In genomic region chr17:24203611-24204534, GRCm38 (mm10) we compare ENCODE assay signal across 8 mouse cellular contexts. TPM values are rescaled to one million over a fixed set of nuclear protein-coding genes. Genes with fewer than 3 reads are reported as not detected.
DNase-seq lines count a peak whose midpoint lies in the region; ATAC-seq and TF ChIP-seq lines count a peak whose summit lies in the region.
"Had no signal": no experiment of that assay in that cellular context is flagged by ENCODE, and none has a peak within 500 bp of the region (broad histone marks: within the 10 kb centered on the region; RNA-seq: fewer than 3 reads in every experiment).

No protein-coding gene starts in this region.

- DNase-seq in limb, embryonic 10.5 days (ENCODE audit: low spot score): no peak
- DNase-seq in testis, postnatal 10 days (ENCODE audit: low spot score): no peak
- no peak for DNase-seq in natural killer cell, adult 2 months (ENCODE audit: low spot score in 2 of 2)
- DNase-seq: kidney, postnatal 25 days had no signal

- H3K36me3 ChIP-seq in limb, embryonic 12.5 days: peaks cover 9% of the 10 kb centered on the region; the same call in 1 of the 2 replicates
- peaks cover 4% of the 10 kb centered on the region; the same call in 1 of the 2 replicates for H3K36me3 ChIP-seq in limb, embryonic 10.5 days
- H3K36me3 ChIP-seq in embryonic facial prominence, embryonic 15.5 days: no peaks in the 10 kb centered on the region
- no peaks in the 10 kb centered on the region for H3K36me3 ChIP-seq in intestine, embryonic 16.5 days (ENCODE audit: control insufficient read depth, insufficient read depth, low read length)
- H3K36me3 ChIP-seq in small intestine, adult 2 months (ENCODE audit: control insufficient read depth, insufficient read depth, low read length): no peaks in the 10 kb centered on the region

- H3K9me3 ChIP-seq in limb, embryonic 12.5 days: no peaks in the 10 kb centered on the region
- no peaks in the 10 kb centered on the region for H3K9me3 ChIP-seq in limb, embryonic 10.5 days (replicated peaks)
- H3K9me3 ChIP-seq in embryonic facial prominence, embryonic 15.5 days (replicated peaks): no peaks in the 10 kb centered on the region
- no peaks in the 10 kb centered on the region for H3K9me3 ChIP-seq in intestine, embryonic 16.5 days (ENCODE audit: control insufficient read depth, low read length)

- peak overlapping the region; percentile 65 for H3K4me3 ChIP-seq in limb, embryonic 12.5 days (replicated peaks)
- H3K4me3 ChIP-seq in limb, embryonic 10.5 days: no peak overlapping the region
- H3K4me3 ChIP-seq in embryonic facial prominence, embryonic 15.5 days (replicated peaks): peak overlapping the region; percentile 72; the same call in 1 of the 2 replicates
- H3K4me3 ChIP-seq in intestine, embryonic 16.5 days (ENCODE audit: low read length): peak overlapping the region; percentile 66; the same call in 1 of the 2 replicates
- no peak overlapping the region for H3K4me3 ChIP-seq in small intestine, adult 2 months (ENCODE audit: low read depth, low read length)

- peaks cover 23% of the 10 kb centered on the region for H3K27me3 ChIP-seq in limb, embryonic 12.5 days
- H3K27me3 ChIP-seq in limb, embryonic 10.5 days (ENCODE audit: low read depth, poor library complexity, severe bottlenecking): peaks cover 22% of the 10 kb centered on the region
- H3K27me3 ChIP-seq in embryonic facial prominence, embryonic 15.5 days: no peaks in the 10 kb centered on the region
- peaks cover 7% of the 10 kb centered on the region; the same call in 1 of the 2 replicates for H3K27me3 ChIP-seq in intestine, embryonic 16.5 days (replicated peaks; ENCODE audit: control insufficient read depth, insufficient read depth, low read length)
- peaks cover 14% of the 10 kb centered on the region; the same call in 1 of the 2 replicates for H3K27me3 ChIP-seq in small intestine, adult 2 months (ENCODE audit: control insufficient read depth, insufficient read depth, low read length)

- peaks cover 54% of the 10 kb centered on the region for H3K4me1 ChIP-seq in limb, embryonic 12.5 days (replicated peaks)
- H3K4me1 ChIP-seq in limb, embryonic 10.5 days: peaks cover 51% of the 10 kb centered on the region
- peaks cover 67% of the 10 kb centered on the region for H3K4me1 ChIP-seq in embryonic facial prominence, embryonic 15.5 days
- H3K4me1 ChIP-seq in intestine, embryonic 16.5 days (ENCODE audit: control insufficient read depth, insufficient read depth, low read length): peaks cover 75% of the 10 kb centered on the region
- peaks cover 54% of the 10 kb centered on the region for H3K4me1 ChIP-seq in small intestine, adult 2 months (ENCODE audit: control insufficient read depth, insufficient read depth, insufficient read length, low read length)

- peak overlapping the region; percentile 95 for H3K4me2 ChIP-seq in limb, embryonic 12.5 days
- peak overlapping the region; percentile 90 for H3K4me2 ChIP-seq in embryonic facial prominence, embryonic 15.5 days (replicated peaks)
- H3K4me2 ChIP-seq in intestine, embryonic 16.5 days (ENCODE audit: low read depth, low read length): peak overlapping the region; percentile 97

- no peak for TF ChIP-seq CTCF in small intestine, adult 2 months (IDR thresholded peaks at IDR 0.05; ENCODE audit: extremely low read depth, insufficient read length, insufficient replicate concordance, low read depth, low read length)

- peak overlapping the region; percentile 79; the same call in 1 of the 2 replicates for H3K9ac ChIP-seq in limb, embryonic 12.5 days (replicated peaks)
- peak overlapping the region; percentile 76; the same call in 1 of the 2 replicates for H3K9ac ChIP-seq in embryonic facial prominence, embryonic 15.5 days
- H3K9ac ChIP-seq in intestine, embryonic 16.5 days (ENCODE audit: low read depth, low read length): peak overlapping the region; percentile 70

- no peak for TF ChIP-seq POLR2A in small intestine, adult 2 months (IDR thresholded peaks at IDR 0.05; ENCODE audit: low read depth, low read length)

- ATAC-seq in limb, embryonic 12.5 days (ENCODE audit: insufficient number of reproducible peaks, insufficient read depth, low FRiP score, low TSS enrichment, low read depth): no peak
- ATAC-seq in embryonic facial prominence, embryonic 15.5 days (ENCODE audit: insufficient number of reproducible peaks, low FRiP score, low TSS enrichment, low read depth): no peak
- no peak for ATAC-seq in intestine, embryonic 16.5 days

- 77% methylated on average over 3 of the region's 3 CpGs for WGBS in limb, embryonic 12.5 days
- WGBS in limb, embryonic 10.5 days: 79% methylated on average over 3 of the region's 3 CpGs
- WGBS in embryonic facial prominence, embryonic 15.5 days: 60% methylated on average over 3 of the region's 3 CpGs
- 56% methylated on average over 3 of the region's 3 CpGs for WGBS in intestine, embryonic 16.5 days
- WGBS in small intestine, adult 2 months: 21% methylated on average over 3 of the region's 3 CpGs

- no peak overlapping the region for H3K27ac ChIP-seq in limb, embryonic 12.5 days
- H3K27ac ChIP-seq in limb, embryonic 10.5 days: no peak overlapping the region
- no peak overlapping the region for H3K27ac ChIP-seq in embryonic facial prominence, embryonic 15.5 days (replicated peaks)
- peak overlapping the region; percentile 72 for H3K27ac ChIP-seq in intestine, embryonic 16.5 days (ENCODE audit: low read length)
- peak overlapping the region; percentile 94 for H3K27ac ChIP-seq in small intestine, adult 2 months (ENCODE audit: insufficient read depth, low read depth, low read length)

RNA-seq across cellular contexts. Expression of gene Tbc1d24, which starts 1.5 kb away (rescaled TPM):
- 6.7 and 9.9 TPM in 2 replicates for polyA plus RNA-seq in limb, embryonic 12.5 days (2016; fragmentation: Nextera tagmentation; extraction: Ambion mirVana)
- polyA plus RNA-seq in limb, embryonic 10.5 days (2016; fragmentation: Nextera tagmentation; extraction: Ambion mirVana): 3.9 and 8.7 TPM in 2 replicates
- 5.5 and 8.6 TPM in 2 replicates for polyA plus RNA-seq in embryonic facial prominence, embryonic 15.5 days (2015; fragmentation: Nextera tagmentation; extraction: Ambion mirVana)
- 5.5 and 6.1 TPM in 2 replicates for polyA plus RNA-seq in intestine, embryonic 16.5 days (2015; fragmentation: Nextera tagmentation; extraction: Ambion mirVana)
- 11.4 and 62.9 TPM in 2 replicates for polyA plus RNA-seq in small intestine, adult 2 months (2012; rRNA removed)

RNA-seq across cellular contexts. Expression of gene Ntn3, which starts 5.5 kb away (rescaled TPM):
- 19.5 and 19.8 TPM in 2 replicates for polyA plus RNA-seq in limb, embryonic 12.5 days (2016; fragmentation: Nextera tagmentation; extraction: Ambion mirVana)
- 6.7 and 10.7 TPM in 2 replicates for polyA plus RNA-seq in limb, embryonic 10.5 days (2016; fragmentation: Nextera tagmentation; extraction: Ambion mirVana)
- polyA plus RNA-seq in embryonic facial prominence, embryonic 15.5 days (2015; fragmentation: Nextera tagmentation; extraction: Ambion mirVana): 10.5 and 11.0 TPM in 2 replicates
- 3.1 and 3.5 TPM in 2 replicates for polyA plus RNA-seq in intestine, embryonic 16.5 days (2015; fragmentation: Nextera tagmentation; extraction: Ambion mirVana)
- 1.3 and 1.6 TPM in 2 replicates for polyA plus RNA-seq in small intestine, adult 2 months (2012; rRNA removed)

RNA-seq across cellular contexts. Expression of gene Tedc2, which starts 16.8 kb away (rescaled TPM):
- polyA plus RNA-seq in limb, embryonic 12.5 days (2016; fragmentation: Nextera tagmentation; extraction: Ambion mirVana): 18.3 and 20.2 TPM in 2 replicates
- 24.1 and 24.5 TPM in 2 replicates for polyA plus RNA-seq in limb, embryonic 10.5 days (2016; fragmentation: Nextera tagmentation; extraction: Ambion mirVana)
- 11.6 and 13.0 TPM in 2 replicates for polyA plus RNA-seq in embryonic facial prominence, embryonic 15.5 days (2015; fragmentation: Nextera tagmentation; extraction: Ambion mirVana)
- polyA plus RNA-seq in intestine, embryonic 16.5 days (2015; fragmentation: Nextera tagmentation; extraction: Ambion mirVana): 8.7 TPM in 2 replicates
- 4.2 and 4.6 TPM in 2 replicates for polyA plus RNA-seq in small intestine, adult 2 months (2012; rRNA removed)

RNA-seq across cellular contexts. Expression of gene Atp6v0c, which starts 34.4 kb away (rescaled TPM):
- polyA plus RNA-seq in limb, embryonic 12.5 days (2016; fragmentation: Nextera tagmentation; extraction: Ambion mirVana): 392 and 404 TPM in 2 replicates
- 414 and 422 TPM in 2 replicates for polyA plus RNA-seq in limb, embryonic 10.5 days (2016; fragmentation: Nextera tagmentation; extraction: Ambion mirVana)
- 539 and 547 TPM in 2 replicates for polyA plus RNA-seq in embryonic facial prominence, embryonic 15.5 days (2015; fragmentation: Nextera tagmentation; extraction: Ambion mirVana)
- polyA plus RNA-seq in intestine, embryonic 16.5 days (2015; fragmentation: Nextera tagmentation; extraction: Ambion mirVana): 783 and 890 TPM in 2 replicates
- polyA plus RNA-seq in small intestine, adult 2 months (2012; rRNA removed): 549 and 948 TPM in 2 replicates

RNA-seq across cellular contexts. Expression of gene Amdhd2, which starts 40.3 kb away (rescaled TPM):
- polyA plus RNA-seq in limb, embryonic 12.5 days (2016; fragmentation: Nextera tagmentation; extraction: Ambion mirVana): 38.5 and 40.2 TPM in 2 replicates
- 49.1 and 49.5 TPM in 2 replicates for polyA plus RNA-seq in limb, embryonic 10.5 days (2016; fragmentation: Nextera tagmentation; extraction: Ambion mirVana)
- polyA plus RNA-seq in embryonic facial prominence, embryonic 15.5 days (2015; fragmentation: Nextera tagmentation; extraction: Ambion mirVana): 35.3 and 37.5 TPM in 2 replicates
- polyA plus RNA-seq in intestine, embryonic 16.5 days (2015; fragmentation: Nextera tagmentation; extraction: Ambion mirVana): 58.9 and 75.9 TPM in 2 replicates
- 61.6 and 187 TPM in 2 replicates for polyA plus RNA-seq in small intestine, adult 2 months (2012; rRNA removed)

Comparison
In these comparisons a context has a peak if more than half of its experiments do, and no peak if none do; other contexts are left out.
1. H3K4me3 ChIP-seq: peak in limb, embryonic 12.5 days (single experiment), embryonic facial prominence, embryonic 15.5 days (single experiment) and intestine, embryonic 16.5 days (single experiment); none in limb, embryonic 10.5 days (single experiment) and small intestine, adult 2 months (single experiment).
2. H3K27ac ChIP-seq: peak in intestine, embryonic 16.5 days (single experiment) and small intestine, adult 2 months (single experiment); none in limb, embryonic 12.5 days (single experiment), limb, embryonic 10.5 days (single experiment) and embryonic facial prominence, embryonic 15.5 days (single experiment).
3. Peak in every context shown above with its lines, with median percentiles within 50 percentile points of each other: H3K4me2 ChIP-seq and H3K9ac ChIP-seq.